Mouse (Mus musculus) ovary, postnatal 10 days (tissue): Measurements from ENCODE around the gene Upk1a.

ENCODE experiments used
- DNase-seq: peaks from one replicate; pipeline ENCODE4 v3.0.0; 2022; ENCODE audit warnings: low spot score

Gene Upk1a

GRCm38 (mm10) chr7:30612654-30613402 is at the start of gene Upk1a:
Upk1a (minus strand) TSS chr7:30612847.
- DNase-seq: no peak

DNA sequence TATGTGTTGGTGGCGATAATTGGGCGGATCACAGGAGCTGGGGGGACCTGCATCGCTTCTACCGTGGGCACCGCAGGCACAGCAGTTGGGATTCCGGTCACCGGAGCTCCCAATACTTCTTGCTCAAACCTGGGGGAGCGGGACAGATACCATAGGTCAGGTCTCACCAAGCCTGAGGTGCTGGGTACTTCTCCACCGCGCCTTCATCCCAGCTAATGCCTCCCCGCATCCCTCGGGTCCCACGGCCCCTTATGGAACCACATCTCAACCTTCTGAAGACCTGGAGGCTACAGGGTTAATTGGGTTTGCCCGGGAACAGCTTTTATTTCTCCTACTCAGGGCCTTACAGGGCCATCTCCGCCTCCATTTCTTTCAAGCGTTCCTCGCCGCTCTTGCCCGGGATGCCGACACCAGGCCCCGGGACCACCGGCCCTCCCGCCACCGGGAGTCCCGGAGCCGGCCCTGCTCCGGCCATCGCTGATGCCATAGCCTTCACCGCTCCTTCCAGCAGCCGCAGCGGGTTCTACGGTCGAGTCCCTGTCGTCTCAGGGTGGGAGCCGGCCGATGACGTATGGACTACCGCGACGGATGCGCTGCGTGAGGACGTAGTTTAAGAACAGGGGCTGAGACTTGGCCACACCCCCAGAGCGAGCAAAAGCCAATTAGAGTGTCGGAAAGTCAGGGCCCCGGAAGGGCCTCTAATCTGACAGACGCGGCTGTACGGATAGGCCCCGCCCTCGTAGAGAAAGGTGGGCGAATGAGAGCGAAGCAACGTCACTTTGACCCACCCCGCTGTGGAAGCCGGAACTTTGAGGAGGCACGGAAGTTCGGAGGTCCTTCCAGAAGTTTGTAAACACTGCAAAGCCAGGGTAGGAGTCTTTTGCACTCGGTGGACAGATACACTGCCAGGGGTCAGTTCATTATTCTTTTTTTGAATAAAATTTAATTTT is 37.2 kb upstream of the Upk1a start, which contains the start of gene Rbm42:
Rbm42 (minus strand) TSS at position 727 of the 950 bp plus-strand sequence.
- peak; percentile 96 for DNase-seq

- DNase-seq: no peak
These were observed 26.4 kb upstream of the Upk1a start for GRCm38 (mm10) chr7:30639083-30639482.

DNA sequence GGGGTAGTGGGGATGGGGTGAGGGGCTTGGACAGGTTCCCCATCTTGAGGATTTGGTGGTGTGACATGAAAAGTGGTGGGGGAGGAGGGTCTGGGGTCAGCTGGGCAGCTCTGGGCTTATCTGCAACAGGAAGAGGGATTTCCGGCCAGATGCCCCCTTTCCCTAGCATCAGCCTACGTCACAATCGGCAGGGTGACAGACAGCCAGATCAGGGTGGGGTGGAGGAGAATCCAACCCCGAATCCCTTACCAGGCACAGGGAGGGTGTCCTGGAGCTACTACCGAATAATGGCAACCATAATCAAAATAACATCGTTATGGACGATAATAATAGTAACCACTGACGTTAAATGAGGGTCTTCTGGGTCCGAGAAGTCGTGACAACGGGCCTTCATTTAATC is 23.7 kb upstream of the Upk1a start:
- DNase-seq: no peak

GRCm38 (mm10) chr7:30635752-30636151 is 23.1 kb upstream of the Upk1a start, which contains the start of gene Etv2:
Etv2 (minus strand) TSS chr7:30635852.
- no peak for DNase-seq

DNA sequence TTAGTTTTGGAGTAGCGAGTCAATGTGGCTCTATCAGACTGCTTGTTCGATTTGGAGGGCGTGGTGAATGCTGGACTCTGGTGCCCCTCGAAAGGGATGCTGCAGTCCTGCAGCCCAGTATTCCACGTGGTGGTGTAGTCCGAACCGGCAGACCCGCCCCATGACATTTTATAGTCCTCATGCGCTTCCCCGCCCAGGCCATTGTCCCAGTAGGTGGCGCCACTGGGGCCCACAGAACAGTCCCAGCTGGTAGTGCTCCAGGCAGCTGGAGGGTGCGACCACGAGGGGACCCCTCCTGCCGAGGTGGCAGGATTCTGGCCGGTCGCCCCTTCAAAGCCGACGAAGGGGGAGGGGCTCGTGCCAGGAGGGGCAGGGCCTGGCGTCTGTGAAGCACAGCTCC is 22.0 kb upstream of the Upk1a start:
- no peak for DNase-seq

DNA sequence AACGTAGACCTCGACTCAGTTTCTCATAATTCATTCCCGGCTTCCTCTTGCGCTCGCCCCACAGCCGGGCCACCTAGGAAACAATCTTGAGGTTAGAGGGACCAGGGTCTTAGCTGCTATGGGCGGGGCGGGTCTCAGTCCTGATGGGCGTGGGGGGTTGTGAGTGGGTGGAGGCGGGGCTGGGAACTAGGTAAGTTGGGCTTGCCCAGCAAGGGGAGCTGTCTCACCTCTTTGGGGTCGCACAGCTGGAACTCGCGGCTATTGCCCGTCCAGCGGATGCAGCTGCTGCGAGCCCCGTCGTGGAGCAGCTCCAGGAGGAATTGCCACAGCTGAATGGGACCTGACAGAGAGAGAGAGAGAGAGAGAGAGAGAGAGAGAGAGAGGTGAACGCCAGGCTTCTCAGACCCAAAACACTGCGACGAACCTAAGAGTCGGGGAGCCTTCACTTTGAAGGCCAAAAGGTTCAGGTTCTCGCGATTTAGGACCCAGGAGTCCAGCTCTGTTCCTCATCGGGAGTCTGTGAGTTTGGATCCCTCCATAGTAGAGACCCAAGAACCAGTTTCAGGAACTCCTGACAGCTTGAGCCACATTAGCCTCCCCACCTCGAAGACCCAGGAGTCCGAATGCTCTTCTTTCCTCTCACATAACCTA is 21.2 kb upstream of the Upk1a start:
- DNase-seq: no peak

GRCm38 (mm10) chr7:30629013-30629412 is 16.4 kb upstream of the Upk1a start:
- no peak for DNase-seq

- DNase-seq: no peak
These were observed 14.0 kb upstream of the Upk1a start for GRCm38 (mm10) chr7:30626647-30627046.

DNA sequence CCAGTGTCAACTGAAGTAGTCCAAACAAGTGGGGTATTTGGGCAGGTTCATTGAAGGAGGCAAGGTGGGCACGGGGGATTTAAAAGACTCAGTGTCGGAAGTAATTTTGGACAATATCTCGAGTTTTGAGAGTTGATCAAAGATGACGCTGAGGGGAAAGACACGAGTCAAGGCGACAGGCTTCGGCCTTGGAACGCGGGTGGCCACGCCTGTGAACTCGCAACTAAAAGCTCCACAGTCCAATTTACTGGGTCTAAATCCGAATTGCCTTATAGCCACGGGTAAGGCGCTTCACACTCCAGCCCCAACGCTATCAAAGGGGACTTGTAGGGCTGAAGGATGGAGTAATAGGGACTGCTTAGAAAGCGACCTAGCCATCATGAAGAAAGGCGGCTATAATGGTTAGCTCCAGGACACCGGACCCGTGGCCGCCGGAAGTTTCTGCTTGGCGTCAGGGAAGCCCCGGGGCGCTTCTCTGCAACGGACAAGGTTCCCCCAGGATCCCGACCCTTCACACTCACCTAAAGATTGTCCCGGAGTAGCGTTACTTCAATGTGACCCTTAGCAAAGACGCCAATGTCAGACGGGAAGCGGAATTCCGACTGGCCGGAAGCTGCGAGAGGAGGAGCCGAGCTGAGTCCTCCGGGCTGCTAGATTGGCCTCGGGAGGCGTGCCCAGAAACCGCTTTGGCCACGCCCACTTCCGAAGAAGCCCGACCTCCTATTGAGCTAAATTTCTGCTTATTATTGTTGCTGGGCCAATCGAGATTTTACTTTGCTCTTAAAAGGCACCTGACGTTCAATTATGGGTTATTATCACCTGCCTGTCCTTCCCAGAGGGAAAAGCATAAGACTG is 13.1 kb upstream of the Upk1a start, which contains the start of gene Cox6b1:
Cox6b1 (minus strand) TSS at position 622 of the 855 bp plus-strand sequence.
- DNase-seq: peak; percentile 49

DNA sequence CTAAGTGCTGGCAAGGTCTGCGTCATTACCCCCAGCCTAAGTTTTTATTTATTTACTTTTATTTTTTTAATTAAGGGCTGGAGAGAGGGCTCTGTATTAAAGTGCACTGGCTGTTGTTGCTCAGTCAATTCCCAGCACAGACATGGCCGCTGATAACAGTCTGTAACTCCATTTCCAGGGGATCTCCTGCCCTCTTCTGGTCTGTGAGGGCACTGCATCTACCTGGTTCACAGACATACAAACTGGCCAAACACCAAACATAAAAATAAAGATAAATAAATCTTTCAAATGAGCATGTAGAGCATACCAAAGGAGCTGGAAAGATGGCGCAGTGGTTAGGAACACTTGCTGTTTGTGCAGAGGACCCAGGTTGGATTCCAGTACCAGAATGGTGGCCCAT is 6.6 kb upstream of the Upk1a start:
- no peak for DNase-seq

GRCm38 (mm10) chr7:30618658-30619057 is 6.0 kb upstream of the Upk1a start:
- DNase-seq: no peak

DNA sequence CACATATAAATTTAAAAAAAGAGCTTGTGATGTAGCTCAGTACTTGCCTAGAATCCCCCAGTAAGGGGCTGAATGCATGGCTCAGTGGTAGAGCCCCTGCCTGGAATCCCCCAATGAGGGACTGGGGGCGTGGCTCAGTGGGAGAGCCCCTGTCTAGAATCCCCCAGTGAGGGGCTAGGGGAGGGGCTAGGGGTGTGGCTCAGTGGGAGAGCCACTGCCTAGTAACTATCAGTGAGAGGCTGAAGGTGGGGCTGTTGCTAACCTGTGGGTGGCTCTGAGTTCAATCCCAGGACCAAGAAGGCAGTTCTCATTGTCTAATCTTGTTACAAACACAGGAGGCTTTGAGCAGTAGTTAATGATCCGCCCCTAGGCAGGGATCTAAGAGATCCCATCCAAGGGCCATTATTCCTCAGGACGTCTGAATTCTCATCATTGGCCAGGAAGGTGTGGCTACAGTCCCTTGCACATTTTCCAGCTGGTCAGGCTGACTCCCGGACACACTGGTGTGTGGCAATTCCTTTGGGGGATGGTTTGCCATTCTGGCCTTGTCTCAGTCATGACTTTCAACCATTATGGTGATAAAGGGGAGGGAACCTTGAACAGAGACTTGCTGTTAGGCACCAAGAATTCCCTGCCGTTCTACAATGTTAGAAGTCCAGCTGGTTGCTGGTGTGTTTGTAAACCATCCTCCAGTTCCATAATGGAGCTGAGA is 2.6 kb upstream of the Upk1a start:
- no peak for DNase-seq

DNA sequence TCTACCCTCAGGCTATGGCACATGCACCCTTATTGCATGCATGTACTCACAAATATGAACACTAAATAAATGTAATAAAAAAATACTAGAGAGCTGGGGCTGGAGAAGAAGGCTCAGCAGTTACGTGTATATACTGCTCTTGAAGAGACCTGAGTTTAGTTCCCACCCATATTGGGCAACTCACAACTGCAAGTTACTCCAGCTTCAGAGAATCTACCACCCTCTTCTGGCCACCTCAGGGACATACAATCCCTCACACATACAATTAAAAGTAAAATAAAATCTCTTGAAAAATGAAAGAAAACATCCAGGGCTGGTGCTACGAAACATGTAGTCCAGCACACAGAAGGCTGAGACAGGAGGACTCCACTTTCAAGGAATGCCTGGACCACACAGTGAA is 1.8 kb upstream of the Upk1a start:
- DNase-seq: no peak

GRCm38 (mm10) chr7:30613529-30614112 is 974 bp upstream of the Upk1a start:
- no peak for DNase-seq

GRCm38 (mm10) chr7:30610043-30610442 is 2.6 kb downstream of the Upk1a start:
- DNase-seq: no peak

DNA sequence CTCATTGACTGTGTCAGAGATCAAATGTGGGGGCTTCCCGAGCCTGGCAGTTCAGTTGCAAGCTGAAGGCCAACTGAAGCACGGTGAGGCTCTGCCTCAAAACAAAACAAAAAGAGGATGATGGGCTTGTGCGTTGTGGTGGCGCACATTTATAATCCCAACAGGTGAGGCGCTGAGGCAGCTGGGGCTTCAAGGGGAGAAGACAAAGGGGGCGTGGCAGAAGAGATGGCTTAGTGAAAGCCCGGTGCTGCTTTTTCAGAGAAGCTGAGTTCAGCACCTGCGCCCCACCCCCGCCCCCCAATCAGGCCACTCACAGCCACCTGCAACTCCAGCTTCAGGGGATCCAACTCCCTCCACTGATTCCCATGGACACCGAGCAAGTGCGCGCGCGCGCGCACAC is 4.2 kb downstream of the Upk1a start:
- no peak for DNase-seq

DNA sequence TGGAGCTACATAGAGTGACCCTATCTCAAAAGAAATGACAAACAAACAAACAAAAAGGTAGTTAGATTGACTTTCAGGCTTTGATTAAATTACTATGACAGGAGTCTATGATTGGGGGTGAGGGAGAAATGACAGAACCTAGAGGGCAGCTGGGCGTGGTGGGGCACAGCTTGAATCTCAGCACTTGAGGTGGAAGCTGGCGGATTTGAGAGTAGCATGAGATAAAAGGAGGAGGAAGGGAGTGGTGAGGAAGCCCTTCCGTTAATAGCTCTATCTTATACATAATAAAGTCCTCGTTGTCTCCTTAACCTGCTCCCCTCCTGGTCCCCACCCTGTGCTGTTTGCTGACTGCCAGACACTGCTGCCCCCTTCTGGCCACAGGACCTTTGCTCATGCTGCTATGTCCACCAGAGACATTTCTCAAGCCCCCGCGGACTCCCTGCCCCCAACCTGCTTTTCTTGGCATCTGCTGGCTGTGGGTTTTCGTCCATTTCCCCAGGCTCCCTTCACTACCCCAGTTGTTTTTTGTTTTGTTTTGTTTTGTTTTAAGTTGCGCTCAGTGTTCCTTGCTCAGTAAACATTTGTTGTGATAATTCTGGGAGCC is 4.8 kb downstream of the Upk1a start:
- no peak for DNase-seq

GRCm38 (mm10) chr7:30604944-30605343 is 7.7 kb downstream of the Upk1a start:
- no peak for DNase-seq

- DNase-seq: no peak
These were observed 8.2 kb downstream of the Upk1a start for GRCm38 (mm10) chr7:30604424-30604823.
